Mouse (Mus musculus) embryonic fibroblast, embryonic 13.5 days (primary cell): ENCODE measurements around the gene Ifnar2. TPM values are rescaled to one million over a fixed set of nuclear protein-coding genes. Genes with fewer than 3 reads are reported as not detected.
A peak's percentile ranks its signal among the peaks of the same experiment; 100 is the strongest.

Experiments
- H3K27ac ChIP-seq: 2 replicates; pipeline ENCODE4 v1.5.1; 2012; ENCODE audit warnings: low read length, control low read depth, inconsistent platforms; ENCODE audit not compliant: insufficient read depth
- H3K4me1 ChIP-seq: 2 replicates; pipeline ENCODE4 v1.6.1; 2011; ENCODE audit warnings: low read length; ENCODE audit not compliant: control insufficient read depth, insufficient read depth
- H3K4me3 ChIP-seq: 2 replicates; pipeline ENCODE4 v1.5.1; 2011; ENCODE audit warnings: mild to moderate bottlenecking, control low read depth, low read length; ENCODE audit not compliant: insufficient read depth
- CTCF ChIP-seq: IDR thresholded peaks from 2 replicates; pipeline ENCODE4 v1.5.1; 2011; ENCODE audit warnings: mild to moderate bottlenecking, control low read depth, low read length, moderate library complexity, borderline replicate concordance; ENCODE audit not compliant: insufficient read depth
- POLR2A ChIP-seq: IDR thresholded peaks from 2 replicates; pipeline ENCODE4 v1.6.1; 2011; ENCODE audit warnings: low read depth, mild to moderate bottlenecking, control low read depth, low read length, moderate library complexity
- polyA plus RNA-seq: library from polyadenylated mRNA; stranded (reverse); fragments of >200 nt; gene quantifications from 2 replicates; pipeline ENCODE4 v1.2.4, GENCODE M21; 2011; ENCODE audit warnings: low read depth; ENCODE audit not compliant: missing spikeins, insufficient read length

The Ifnar2 gene
- polyA plus RNA-seq, 1 experiment = 68.1 TPM

DNA sequence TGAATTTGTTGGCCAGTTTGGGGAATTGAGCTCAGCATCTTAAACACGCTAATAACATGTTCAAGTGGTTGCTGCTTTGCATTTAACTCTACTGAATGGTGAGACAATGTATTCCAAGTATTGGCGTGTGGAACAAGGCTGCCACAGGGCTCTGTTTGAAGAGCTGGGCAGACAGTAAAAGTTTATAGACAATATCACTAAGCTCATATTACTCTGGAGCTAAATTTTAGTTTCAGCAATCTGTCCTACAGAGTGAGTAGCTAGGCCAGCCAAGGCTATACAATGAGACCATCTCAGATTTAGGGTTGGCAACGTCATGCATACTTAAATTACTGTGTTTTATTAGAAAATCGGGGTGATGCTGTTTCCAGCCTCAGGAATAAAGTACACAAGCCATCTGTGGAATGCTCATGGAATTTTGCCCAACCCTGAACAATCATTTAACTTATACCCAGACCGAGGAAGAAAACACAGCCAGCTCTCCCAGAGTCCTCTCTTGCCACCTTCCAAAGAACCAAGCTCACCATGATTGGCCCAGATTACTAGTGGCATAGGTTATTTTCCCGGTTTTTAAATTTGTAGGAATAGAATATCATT lies 29.1 kb downstream of the Ifnar2 start:
- Histone ChIP-seq H3K27ac (no peak overlapping the region), H3K4me1 (no peaks in the 10 kb centered on the region), H3K4me3 (no peak overlapping the region)
- TF ChIP-seq CTCF = no peak
- no peak for TF ChIP-seq POLR2A

DNA sequence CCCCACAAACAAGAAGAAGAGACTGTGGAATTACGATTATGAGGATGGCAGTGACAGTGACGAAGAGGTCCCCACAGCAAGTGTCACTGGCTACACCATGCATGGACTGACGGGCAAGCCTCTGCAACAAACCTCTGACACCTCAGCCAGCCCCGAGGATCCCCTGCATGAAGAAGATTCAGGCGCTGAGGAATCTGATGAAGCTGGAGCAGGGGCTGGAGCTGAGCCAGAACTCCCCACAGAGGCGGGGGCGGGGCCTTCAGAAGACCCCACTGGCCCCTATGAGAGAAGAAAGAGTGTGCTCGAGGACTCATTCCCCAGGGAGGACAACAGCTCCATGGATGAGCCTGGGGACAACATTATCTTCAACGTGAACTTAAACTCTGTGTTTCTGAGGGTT lies 31.2 kb downstream of the Ifnar2 start:
- no peak for TF ChIP-seq CTCF
- no peak for TF ChIP-seq POLR2A
- Histone ChIP-seq H3K4me1 (peaks cover 1% of the 10 kb centered on the region; the same call in 1 of the 2 replicates), H3K4me3 (no peak overlapping the region), H3K27ac (no peak overlapping the region)

DNA sequence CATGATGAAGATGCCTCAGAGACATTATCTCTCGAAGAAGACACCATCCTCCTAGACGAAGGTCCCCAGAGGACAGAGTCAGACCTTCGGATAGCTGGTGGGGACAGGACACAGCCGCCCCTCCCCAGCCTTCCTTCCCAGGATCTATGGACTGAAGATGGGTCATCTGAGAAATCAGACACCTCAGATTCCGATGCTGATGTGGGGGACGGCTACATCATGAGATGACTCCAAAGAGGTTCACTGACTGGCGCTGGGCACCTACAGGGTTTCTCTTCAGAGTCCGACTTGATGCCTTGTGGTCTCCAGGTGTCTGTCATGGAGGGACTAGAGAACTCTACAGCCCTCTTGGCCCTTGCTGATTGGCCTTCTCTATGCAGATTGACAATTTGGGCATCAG lies 31.6 kb downstream of the Ifnar2 start:
- TF ChIP-seq POLR2A (no peak), CTCF (no peak)
- Histone ChIP-seq H3K27ac (no peak overlapping the region), H3K4me1 (peaks cover 5% of the 10 kb centered on the region; the same call in 1 of the 2 replicates), H3K4me3 (no peak overlapping the region)

DNA sequence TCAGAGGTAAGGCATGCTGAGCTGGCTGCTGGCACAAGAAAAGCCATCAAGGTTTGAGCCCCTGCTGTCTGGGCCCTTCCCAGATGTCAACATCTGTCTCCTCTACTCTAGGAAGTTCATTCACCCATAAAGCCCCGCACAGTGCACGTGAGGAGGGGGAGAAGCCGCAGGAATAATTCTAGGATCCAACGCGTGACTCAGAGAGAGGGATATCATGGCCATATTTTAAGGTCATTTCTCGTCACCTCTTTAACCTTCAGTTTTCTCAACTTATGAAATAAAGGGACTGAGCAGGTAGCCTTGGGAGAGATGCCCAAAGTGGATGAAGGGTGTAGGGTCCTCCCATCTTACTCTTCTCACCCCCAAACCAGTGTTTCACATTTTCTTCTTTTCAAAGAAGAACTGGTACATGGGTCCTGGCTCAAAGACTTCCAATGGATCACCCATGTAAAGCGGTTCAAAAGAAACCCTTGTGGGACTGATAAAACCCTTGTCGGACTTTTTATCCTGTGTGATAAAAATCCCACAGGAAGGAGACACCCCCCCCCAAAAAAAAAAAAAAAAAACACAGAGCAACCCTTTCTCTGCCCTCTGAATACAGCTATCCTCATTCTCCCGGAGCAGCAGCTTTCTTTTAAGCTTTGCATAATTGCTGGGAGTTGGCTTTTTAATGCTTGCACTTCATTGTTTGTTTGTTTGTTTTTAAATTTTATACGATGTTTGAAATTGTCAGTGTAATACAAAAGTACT lies 32.4 kb downstream of the Ifnar2 start:
- no peak overlapping the region; the same call in 1 of the 2 replicates for H3K27ac ChIP-seq

DNA sequence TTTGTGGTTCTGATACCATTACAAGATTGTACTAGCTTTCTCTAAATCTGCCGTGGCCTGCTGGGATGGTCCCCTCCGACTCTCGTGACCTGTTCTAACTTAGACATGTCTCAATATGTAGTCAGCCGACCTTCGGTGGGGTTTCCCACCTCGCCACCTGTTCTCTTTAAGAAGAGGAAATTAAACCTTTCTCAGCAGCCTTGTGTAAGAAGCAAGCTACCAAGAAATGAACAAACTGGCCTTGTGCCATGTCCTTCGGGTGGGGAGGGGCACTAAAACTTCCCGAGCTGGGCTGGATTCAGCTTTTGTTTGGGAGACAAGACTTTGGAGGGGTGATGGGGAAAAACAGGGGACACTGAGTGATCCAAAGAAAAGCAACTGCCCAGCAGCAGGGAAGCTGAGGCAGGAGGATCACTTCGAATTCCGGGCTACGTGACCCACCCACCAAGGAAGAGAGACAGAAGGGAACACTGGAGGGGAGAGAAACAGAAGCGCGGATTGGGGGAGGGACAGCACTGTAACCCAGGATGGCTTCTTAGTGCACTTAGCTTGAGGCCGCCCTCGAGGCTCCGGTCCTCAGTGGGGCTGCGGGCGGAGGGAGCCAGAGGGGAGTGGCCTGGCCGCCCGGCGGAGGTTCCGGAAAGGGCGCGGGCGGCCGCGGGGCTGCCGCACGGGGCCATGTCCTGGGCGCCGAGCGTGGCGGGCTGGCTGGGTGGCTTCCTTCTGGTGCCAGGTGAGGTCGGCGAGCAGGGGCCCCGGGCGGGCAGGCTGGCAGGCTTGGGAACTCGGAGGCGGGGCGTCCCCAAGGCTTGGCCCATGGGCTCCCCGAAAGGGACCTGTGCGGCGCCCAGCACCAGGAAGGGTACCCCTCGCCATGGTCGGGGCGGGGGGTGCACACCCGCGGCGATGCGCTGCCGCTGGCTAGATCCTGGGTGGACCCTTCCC lies 33.3 kb downstream of the Ifnar2 start, which contains the start of gene Il10rb:
TSS of gene Il10rb (plus strand) at position 525 of the 945 bp plus-strand sequence.
- peaks cover 5% of the 10 kb centered on the region; the same call in 1 of the 2 replicates for H3K4me1 ChIP-seq
- H3K27ac ChIP-seq = peak within 1 kb of the TSS; percentile 84
- TF ChIP-seq CTCF (no peak), POLR2A (peak; percentile 63)
- peak within 1 kb of the TSS; percentile 51 for H3K4me3 ChIP-seq

More for the DNA sequence above, 32.4 kb downstream of the Ifnar2 start:
- Histone ChIP-seq H3K4me1 (peaks cover 5% of the 10 kb centered on the region; the same call in 1 of the 2 replicates), H3K4me3 (no peak overlapping the region)
- TF ChIP-seq POLR2A = no peak
- no peak for TF ChIP-seq CTCF

DNA sequence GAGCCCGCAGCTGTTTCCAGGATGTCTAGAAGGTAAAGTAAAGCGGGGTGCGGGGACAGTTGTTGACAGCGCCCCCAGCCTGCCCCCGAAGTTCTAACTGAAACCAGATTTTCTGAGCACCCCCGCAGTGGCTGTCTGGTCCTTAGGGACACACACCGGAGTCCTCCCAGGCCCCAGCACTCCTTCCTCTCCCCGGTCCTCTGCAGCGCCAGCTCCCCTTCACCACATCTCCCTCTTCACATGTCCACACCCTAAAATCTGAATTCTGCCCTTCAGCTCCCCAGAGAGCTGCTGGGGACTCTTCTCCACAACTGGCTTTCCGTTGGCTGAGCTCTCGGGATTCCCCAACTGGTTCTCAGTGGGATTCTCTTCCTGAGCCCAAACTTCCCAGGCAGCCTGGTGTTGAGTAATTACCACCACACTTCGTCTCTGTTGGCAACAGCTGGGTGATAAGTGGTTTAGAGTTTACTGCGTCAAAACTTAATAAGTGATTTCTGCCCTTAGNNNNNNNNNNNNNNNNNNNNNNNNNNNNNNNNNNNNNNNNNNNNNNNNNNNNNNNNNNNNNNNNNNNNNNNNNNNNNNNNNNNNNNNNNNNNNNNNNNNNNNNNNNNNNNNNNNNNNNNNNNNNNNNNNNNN lies 34.1 kb downstream of the Ifnar2 start:
- Histone ChIP-seq H3K27ac (peak overlapping the region; percentile 84), H3K4me1 (peaks cover 5% of the 10 kb centered on the region; the same call in 1 of the 2 replicates), H3K4me3 (peak overlapping the region; percentile 51)
- no peak for TF ChIP-seq CTCF
- TF ChIP-seq POLR2A = 0 out of 2 replicates have a peak, but pooled peaks have one; percentile 21

DNA sequence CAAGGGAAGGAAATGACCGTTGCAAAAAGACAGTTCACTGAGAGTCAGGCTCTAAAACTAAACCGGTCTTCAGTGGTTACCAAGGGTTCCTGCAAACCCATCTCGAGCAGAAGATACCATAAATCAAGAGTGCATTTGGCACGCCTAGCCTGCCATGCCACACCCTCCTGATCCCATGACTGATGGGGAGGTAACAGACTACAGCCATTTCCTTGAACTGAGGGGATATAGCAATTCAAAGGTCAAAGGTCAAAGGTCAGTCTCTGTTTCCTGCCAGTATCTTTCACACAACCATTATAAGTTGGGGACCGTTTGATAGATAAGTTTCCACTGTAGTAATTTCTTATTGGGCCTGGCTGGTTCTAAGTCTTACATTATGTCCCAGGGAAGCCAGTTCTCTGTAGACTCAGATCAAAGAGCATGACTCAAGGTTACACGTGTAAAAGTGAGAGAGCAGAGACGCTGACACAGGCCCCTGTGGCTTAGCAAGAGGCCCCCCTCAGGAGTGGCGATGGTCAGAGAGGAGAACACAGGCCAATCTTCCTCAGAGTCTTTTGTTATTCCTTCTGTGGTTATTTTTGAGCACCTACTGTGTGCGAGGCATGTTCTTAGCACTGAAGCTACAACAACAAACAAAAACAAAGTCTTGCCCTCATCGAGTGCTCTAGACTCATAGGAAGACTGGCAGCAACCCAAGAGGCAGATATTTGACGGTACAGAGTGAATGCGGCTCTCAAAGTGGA lies 40.7 kb downstream of the Ifnar2 start:
- Histone ChIP-seq H3K27ac (no peak overlapping the region), H3K4me3 (no peak overlapping the region), H3K4me1 (peaks cover 5% of the 10 kb centered on the region; the same call in 1 of the 2 replicates)
- TF ChIP-seq CTCF (no peak), POLR2A (0 out of 2 replicates have a peak, but pooled peaks have one; percentile 6)

DNA sequence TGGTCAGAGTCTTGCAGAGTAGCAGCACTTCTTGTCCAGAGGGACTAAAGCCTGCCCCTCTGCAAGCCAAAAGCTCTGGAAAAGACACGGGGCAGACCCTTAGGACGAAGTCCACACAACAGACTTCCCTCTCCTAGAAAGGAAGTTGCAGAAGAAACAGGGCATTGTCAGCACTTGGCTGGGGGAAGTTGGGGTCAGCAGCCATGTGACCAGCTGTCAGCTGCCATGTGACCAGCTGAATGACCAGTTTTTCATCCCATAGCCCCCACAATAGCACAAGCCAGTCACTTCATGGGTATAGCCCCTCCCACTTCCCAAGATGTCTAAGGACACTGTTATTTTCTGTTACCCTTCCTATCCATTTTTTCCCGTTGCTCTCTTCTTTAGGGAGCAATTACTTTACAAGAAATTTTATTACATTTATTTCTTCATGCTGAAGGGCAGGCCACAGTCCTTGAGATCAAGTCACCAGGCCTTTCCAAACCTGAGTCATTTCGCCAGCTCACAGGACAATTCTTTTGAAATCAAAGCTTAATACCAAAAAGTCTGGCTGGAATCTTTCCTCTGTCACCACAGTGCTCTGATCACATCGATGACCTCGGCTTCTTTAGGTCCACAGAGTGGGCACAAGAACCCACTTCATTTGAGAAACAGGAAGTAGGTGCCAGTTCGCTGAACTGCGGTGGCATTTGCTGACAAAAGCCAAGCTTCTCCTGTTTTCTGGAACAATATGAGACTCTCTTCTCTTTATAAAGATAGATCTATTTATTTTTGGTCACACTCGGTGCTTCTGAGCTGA lies 43.0 kb downstream of the Ifnar2 start:
- Histone ChIP-seq H3K4me3 (no peak overlapping the region), H3K4me1 (no peaks in the 10 kb centered on the region; the same call in 1 of the 2 replicates), H3K27ac (no peak overlapping the region)
- no peak for TF ChIP-seq POLR2A
- no peak for TF ChIP-seq CTCF
